Mouse (Mus musculus) CD4-positive, CD25-positive, alpha-beta regulatory T cell, adult 2 months (primary cell): ENCODE results near the gene Reep6.

Experiments
- DNase-seq: peaks from one replicate; pipeline ENCODE4 v3.0.0-alpha.2; 2012; ENCODE audit warnings: low read depth, low spot score

Reep6 gene

GRCm38 (mm10) chr10:80329273-80330081 is at the start of gene Reep6, which contains the start of gene Pcsk4:
Reep6 (plus strand) TSS chr10:80329953.
Pcsk4 (minus strand) TSS chr10:80329498.
- peak; percentile 90 for DNase-seq

- DNase-seq, result no peak
Observed at GRCm38 (mm10) chr10:80281304-80281703, 48.4 kb upstream of the Reep6 start.

GRCm38 (mm10) chr10:80281921-80282371 is 47.8 kb upstream of the Reep6 start:
- DNase-seq, result no peak

- no peak for DNase-seq
Observed at GRCm38 (mm10) chr10:80282481-80283441, 47.0 kb upstream of the Reep6 start.

- no peak for DNase-seq
Observed at GRCm38 (mm10) chr10:80285222-80286070, 44.3 kb upstream of the Reep6 start.

- no peak for DNase-seq
Observed at GRCm38 (mm10) chr10:80288097-80288496, 41.7 kb upstream of the Reep6 start.

- peak; percentile 30 for DNase-seq
Observed at GRCm38 (mm10) chr10:80288657-80289056, 41.1 kb upstream of the Reep6 start.

GRCm38 (mm10) chr10:80292251-80293146 is 37.3 kb upstream of the Reep6 start, which contains the start of gene Rps15:
Rps15 (plus strand) TSS chr10:80292453.
- peak; percentile 98 for DNase-seq

GRCm38 (mm10) chr10:80293325-80293724 is 36.4 kb upstream of the Reep6 start:
- peak; percentile 30 for DNase-seq

- no peak for DNase-seq
Observed at GRCm38 (mm10) chr10:80294311-80294710, 35.4 kb upstream of the Reep6 start.

GRCm38 (mm10) chr10:80294788-80295303 is 34.9 kb upstream of the Reep6 start:
- no peak for DNase-seq

GRCm38 (mm10) chr10:80295618-80296425 is 33.9 kb upstream of the Reep6 start, which contains the start of gene Apc2:
Apc2 (plus strand) TSS chr10:80295977.
- DNase-seq, result peak; percentile 87

- no peak for DNase-seq
Observed at GRCm38 (mm10) chr10:80296824-80297223, 32.9 kb upstream of the Reep6 start.

GRCm38 (mm10) chr10:80297526-80298133 is 32.1 kb upstream of the Reep6 start:
- no peak for DNase-seq

- no peak for DNase-seq
Observed at GRCm38 (mm10) chr10:80298571-80299281, 31.0 kb upstream of the Reep6 start.

- no peak for DNase-seq
Observed at GRCm38 (mm10) chr10:80299301-80299700, 30.5 kb upstream of the Reep6 start.

GRCm38 (mm10) chr10:80299824-80300223 is 29.9 kb upstream of the Reep6 start:
- no peak for DNase-seq

- DNase-seq, result no peak
Observed at GRCm38 (mm10) chr10:80300672-80301181, 29.0 kb upstream of the Reep6 start.
